Mouse (Mus musculus): Measurements from ENCODE around the gene Stk11.

- TF ChIP-seq CTCF (IDR thresholded peaks at IDR 0.05; ENCODE audit: extremely low read depth, insufficient read length, insufficient replicate concordance, low read depth, low read length) (no peak), POLR2A (IDR thresholded peaks at IDR 0.05; ENCODE audit: low read depth, low read length) (no peak)
Observed at GRCm38 (mm10) chr10:80155277-80155676, 39.7 kb downstream of the Stk11 start.
